Mouse (Mus musculus) forebrain, postnatal 0 days (tissue): Measurements from ENCODE around the gene Kif18a. TPM values are rescaled to one million over a fixed set of nuclear protein-coding genes. Genes with fewer than 3 reads are reported as not detected.
A peak's percentile ranks its signal among the peaks of the same experiment; 100 is the strongest.

Experiments used
- ATAC-seq: fragments of 200-750 bp; cut with Nextera tagmentation; 2 replicates; pipeline ENCODE4 v1.8.0; 2017; ENCODE audit warnings: mild to moderate bottlenecking, moderate library complexity
- DNase-seq: peaks from one replicate; pipeline ENCODE4 v3.0.0-alpha.2; 2015
- H3K27ac ChIP-seq: fragments of 300-500 bp; sonication (generic); 2 replicates; pipeline ENCODE4 v1.5.1; 2014; ENCODE audit warnings: low read depth, mild to moderate bottlenecking, antibody characterized with exemption, low read length, moderate library complexity, mixed read lengths
- H3K27me3 ChIP-seq: fragments of 300-500 bp; sonication (generic); 2 replicates; pipeline ENCODE4 v1.6.1; 2014; ENCODE audit warnings: mild to moderate bottlenecking, low read length, mixed read lengths; ENCODE audit not compliant: insufficient read depth
- H3K36me3 ChIP-seq: fragments of 300-500 bp; sonication (generic); 2 replicates; pipeline ENCODE4 v1.6.1; 2014; ENCODE audit warnings: mild to moderate bottlenecking, moderate library complexity; ENCODE audit not compliant: insufficient read depth
- H3K4me1 ChIP-seq: fragments of 300-500 bp; sonication (generic); 2 replicates; pipeline ENCODE4 v1.6.1; 2014; ENCODE audit warnings: antibody characterized with exemption; ENCODE audit not compliant: insufficient read depth
- H3K4me2 ChIP-seq: fragments of 300-500 bp; sonication (generic); 2 replicates; pipeline ENCODE4 v1.6.1; 2014; ENCODE audit warnings: low read depth, mild to moderate bottlenecking, moderate library complexity
- H3K4me3 ChIP-seq: fragments of 300-500 bp; sonication (generic); 2 replicates; pipeline ENCODE4 v1.5.1; 2014; ENCODE audit warnings: low read depth, low read length, mixed read lengths
- H3K9ac ChIP-seq: fragments of 300-500 bp; sonication (generic); 2 replicates; pipeline ENCODE4 v1.6.1; 2014; ENCODE audit warnings: mild to moderate bottlenecking
- H3K9me3 ChIP-seq: fragments of 300-500 bp; sonication (generic); 2 replicates; pipeline ENCODE4 v1.6.1; 2016; ENCODE audit warnings: low read length
- CTCF ChIP-seq: sonication (generic); IDR thresholded peaks from 2 replicates; pipeline ENCODE4 v1.5.1; 2016; ENCODE audit warnings: antibody characterized with exemption, control low read depth, low read depth
- WGBS: fragments of 180-500 bp; shearing (Covaris S2); extraction: QIAGEN DNeasy Blood & Tissue Kit; methylation state at CpG from one replicate; pipeline ENCODE4 v1.1.7; 2014; 5-methylcytosine and 5-hydroxymethylcytosine counted together
- polyA plus RNA-seq: library from polyadenylated mRNA; unstranded; fragments of >200 nt; fragmentation: Nextera tagmentation; extraction: Ambion mirVana; gene quantifications from 2 replicates; pipeline ENCODE4 v1.2.1, GENCODE M21; 2015
- total RNA-seq: library from RNA; depleted of rRNA; stranded (reverse); fragments of >200 nt; gene quantifications from 2 replicates; pipeline ENCODE4 v1.2.3, GENCODE M21; 2014; rRNA removed

Kif18a gene
- total RNA-seq (4.6 and 4.8 TPM in 2 replicates), polyA plus RNA-seq (2.6 and 3.0 TPM in 2 replicates)

DNA sequence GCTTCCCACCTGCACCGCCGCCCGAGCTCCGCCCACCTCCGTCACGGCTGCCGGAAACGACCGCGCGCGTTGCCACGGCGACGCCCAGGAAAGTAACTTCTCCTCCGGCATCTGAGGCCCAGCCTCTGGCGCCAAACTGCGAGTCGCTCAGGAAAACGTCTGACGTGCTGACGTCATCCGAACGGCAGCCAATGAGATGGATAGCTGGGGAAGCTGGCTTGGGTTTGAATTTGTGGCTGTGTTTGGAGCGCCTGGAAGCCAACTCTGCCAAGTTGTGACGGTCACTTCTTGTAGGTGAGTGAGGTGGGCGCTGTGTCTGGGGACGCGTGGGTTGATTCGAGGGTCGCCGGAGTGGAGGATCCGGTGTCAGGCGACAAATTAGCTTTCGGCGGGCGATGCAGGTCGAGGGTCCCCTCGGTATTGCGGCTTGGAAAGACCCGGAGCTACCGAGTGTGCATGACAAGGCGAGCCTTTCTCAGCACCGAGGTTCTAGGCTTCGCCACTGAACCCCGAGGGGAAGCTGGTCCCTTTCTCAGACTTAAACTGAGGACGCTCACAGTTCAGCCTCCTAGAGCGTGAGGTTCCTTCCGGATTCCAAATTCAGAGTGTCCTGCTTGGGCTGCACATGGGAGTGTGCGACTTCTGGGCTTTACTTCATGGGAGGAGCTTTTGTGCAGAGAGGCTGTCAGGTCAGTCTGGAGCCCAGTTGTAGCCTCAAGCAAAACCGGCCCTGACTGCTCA, at the start of gene Kif18a, which contains the start of gene Mettl15:
TSS of gene Kif18a (plus strand) at position 139 of the 741 bp plus-strand sequence.
TSS of gene Mettl15 (minus strand) at position 149 of the 741 bp plus-strand sequence.
- peak; percentile 98 for DNase-seq
- WGBS, result under 1% methylated on average over 51 of the region's 51 CpGs
- H3K27ac ChIP-seq, result 0 out of 2 replicates have a peak within 1 kb of the TSS, but pooled peaks have one; percentile 22
- peak within 1 kb of the TSS; percentile 57 for H3K9ac ChIP-seq
- H3K27me3 ChIP-seq, result no peaks in the 10 kb centered on the region
- TF ChIP-seq CTCF, result no peak
- no peaks in the 10 kb centered on the region for H3K9me3 ChIP-seq
- no peaks in the 10 kb centered on the region for H3K4me1 ChIP-seq
- H3K4me2 ChIP-seq, result peak within 1 kb of the TSS; percentile 76
- peak within 1 kb of the TSS; percentile 63 for H3K4me3 ChIP-seq
- peak; percentile 100 for ATAC-seq
- H3K36me3 ChIP-seq, result no peaks in the 10 kb centered on the region

DNA sequence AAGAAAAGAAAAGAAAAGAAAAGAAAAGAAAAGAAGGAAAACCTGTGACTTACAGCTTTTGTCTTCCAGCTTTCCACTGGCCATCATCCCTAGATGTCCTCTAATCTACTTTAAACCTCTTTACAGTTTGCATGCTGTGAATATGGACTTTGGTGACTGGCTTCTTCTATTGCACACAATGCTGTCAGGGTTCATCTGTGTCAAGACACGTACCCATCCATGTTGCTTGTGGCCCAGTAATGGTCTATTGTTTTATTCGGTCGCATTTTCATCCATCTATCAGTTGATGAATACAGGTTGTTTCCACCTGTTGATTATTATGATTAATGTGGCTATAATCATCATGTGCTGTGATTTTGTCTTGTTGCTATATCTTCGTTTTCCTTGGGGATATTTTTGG, 46.7 kb upstream of the Kif18a start:
- Histone ChIP-seq H3K9me3 (no peaks in the 10 kb centered on the region), H3K27me3 (no peaks in the 10 kb centered on the region), H3K4me3 (no peak overlapping the region), H3K4me2 (no peak overlapping the region), H3K36me3 (no peaks in the 10 kb centered on the region), H3K27ac (no peak overlapping the region), H3K4me1 (no peaks in the 10 kb centered on the region), H3K9ac (no peak overlapping the region)
- ATAC-seq, result no peak
- DNase-seq, result no peak
- no peak for TF ChIP-seq CTCF
- WGBS, result 84% methylated on average over 4 of the region's 4 CpGs

DNA sequence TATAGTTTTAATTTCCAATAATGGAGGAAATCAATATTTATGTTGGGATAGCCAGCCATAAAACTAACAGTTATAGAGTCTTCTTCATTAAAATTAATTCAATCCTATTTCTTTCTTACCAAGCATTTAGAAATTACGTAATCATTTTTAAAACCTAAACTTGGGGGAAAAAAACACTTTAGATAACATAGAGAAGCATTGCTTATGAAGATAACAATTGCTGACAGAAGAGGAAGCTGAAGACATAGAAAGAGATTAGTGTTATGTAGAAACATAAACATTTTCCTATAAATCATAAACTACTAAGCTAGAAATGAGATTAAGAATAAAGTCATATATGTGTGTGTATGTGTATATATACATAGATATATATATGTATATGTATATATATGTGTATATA, 44.8 kb upstream of the Kif18a start:
- H3K4me1 ChIP-seq, result no peaks in the 10 kb centered on the region

DNA sequence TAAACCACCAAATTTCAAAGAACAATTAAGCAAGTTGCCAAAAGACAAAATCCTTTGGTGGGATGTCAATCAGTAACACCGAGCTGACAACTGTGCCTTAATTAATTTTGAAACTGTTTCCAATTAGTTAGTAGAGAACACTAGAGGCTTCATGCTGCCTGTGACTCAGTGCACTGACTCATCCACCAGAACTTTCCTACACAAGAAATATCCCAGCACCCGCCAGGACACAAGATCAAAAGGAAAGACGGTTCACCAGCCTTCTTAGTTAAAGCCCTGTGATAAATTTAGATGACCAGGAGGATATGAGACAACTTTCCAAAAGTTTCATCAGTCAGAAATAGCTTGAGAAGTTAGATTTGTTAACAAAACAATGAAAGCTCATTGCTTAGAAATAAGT, 38.6 kb upstream of the Kif18a start:
- no peak overlapping the region for H3K9ac ChIP-seq
- no peak overlapping the region for H3K27ac ChIP-seq
- ATAC-seq (no peak), DNase-seq (no peak)
- no peak overlapping the region for H3K4me3 ChIP-seq
- no peaks in the 10 kb centered on the region for H3K36me3 ChIP-seq
- H3K27me3 ChIP-seq, result no peaks in the 10 kb centered on the region
- TF ChIP-seq CTCF, result no peak
- 27% methylated on average over 3 of the region's 3 CpGs for WGBS
- no peaks in the 10 kb centered on the region for H3K9me3 ChIP-seq
- no peaks in the 10 kb centered on the region for H3K4me1 ChIP-seq
- no peak overlapping the region for H3K4me2 ChIP-seq

More for the DNA sequence above, 44.8 kb upstream of the Kif18a start:
- ATAC-seq (no peak), DNase-seq (no peak)
- H3K27ac ChIP-seq, result no peak overlapping the region
- TF ChIP-seq CTCF, result no peak
- H3K4me3 ChIP-seq, result no peak overlapping the region
- H3K36me3 ChIP-seq, result no peaks in the 10 kb centered on the region
- no peaks in the 10 kb centered on the region for H3K9me3 ChIP-seq
- WGBS, result 95% methylated on average over 1 of the region's 1 CpGs
- no peak overlapping the region for H3K4me2 ChIP-seq
- H3K9ac ChIP-seq, result no peak overlapping the region
- no peaks in the 10 kb centered on the region for H3K27me3 ChIP-seq

DNA sequence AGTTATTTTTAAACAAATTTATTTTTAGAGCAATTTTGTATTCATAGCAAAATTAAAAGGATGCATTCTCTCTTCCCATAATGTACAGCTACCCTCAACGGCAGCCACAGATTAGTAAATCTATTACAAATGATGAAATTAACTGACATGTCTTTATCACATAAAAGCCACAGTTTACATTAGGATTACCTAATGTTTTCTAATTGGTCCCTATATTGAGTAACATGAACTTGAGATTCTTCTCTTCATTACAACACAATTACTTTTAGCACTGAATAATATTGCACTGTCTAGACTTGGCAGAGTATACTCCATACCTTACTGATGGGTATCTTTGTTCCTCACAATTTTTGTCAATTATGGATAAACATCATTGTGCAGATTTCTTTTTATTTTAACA, 17.8 kb upstream of the Kif18a start:
- Histone ChIP-seq H3K4me2 (no peak overlapping the region), H3K9me3 (no peaks in the 10 kb centered on the region), H3K36me3 (no peaks in the 10 kb centered on the region), H3K4me3 (no peak overlapping the region), H3K4me1 (no peaks in the 10 kb centered on the region), H3K27me3 (no peaks in the 10 kb centered on the region), H3K27ac (no peak overlapping the region), H3K9ac (no peak overlapping the region)
- WGBS, result 85% methylated on average over 1 of the region's 1 CpGs
- no peak for DNase-seq
- no peak for TF ChIP-seq CTCF
- no peak for ATAC-seq

DNA sequence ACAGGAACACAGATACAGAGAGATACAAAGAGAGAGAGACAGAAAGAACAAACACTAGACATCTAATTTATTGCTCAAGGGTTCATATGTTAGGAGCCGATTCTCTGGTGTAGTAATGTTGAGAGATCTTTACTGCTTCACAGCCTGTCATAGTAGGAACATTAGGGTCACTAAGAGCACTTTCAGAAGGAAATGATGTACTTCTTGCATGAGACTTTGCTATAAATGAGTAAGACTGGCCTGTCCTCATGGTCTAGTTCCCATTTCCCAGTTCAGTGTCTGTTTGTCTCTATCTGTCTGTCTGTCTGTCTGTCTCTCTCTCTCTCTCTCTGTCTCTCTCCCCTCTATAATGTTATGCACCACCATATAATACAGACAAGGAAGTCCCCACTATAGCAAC, 7.4 kb upstream of the Kif18a start:
- Histone ChIP-seq H3K4me1 (no peaks in the 10 kb centered on the region), H3K27ac (no peak overlapping the region), H3K9ac (no peak overlapping the region), H3K4me2 (no peak overlapping the region), H3K27me3 (no peaks in the 10 kb centered on the region), H3K4me3 (no peak overlapping the region), H3K9me3 (no peaks in the 10 kb centered on the region), H3K36me3 (no peaks in the 10 kb centered on the region)
- no peak for TF ChIP-seq CTCF
- ATAC-seq (no peak), DNase-seq (no peak)
- WGBS, result 95% methylated on average over 1 of the region's 1 CpGs

DNA sequence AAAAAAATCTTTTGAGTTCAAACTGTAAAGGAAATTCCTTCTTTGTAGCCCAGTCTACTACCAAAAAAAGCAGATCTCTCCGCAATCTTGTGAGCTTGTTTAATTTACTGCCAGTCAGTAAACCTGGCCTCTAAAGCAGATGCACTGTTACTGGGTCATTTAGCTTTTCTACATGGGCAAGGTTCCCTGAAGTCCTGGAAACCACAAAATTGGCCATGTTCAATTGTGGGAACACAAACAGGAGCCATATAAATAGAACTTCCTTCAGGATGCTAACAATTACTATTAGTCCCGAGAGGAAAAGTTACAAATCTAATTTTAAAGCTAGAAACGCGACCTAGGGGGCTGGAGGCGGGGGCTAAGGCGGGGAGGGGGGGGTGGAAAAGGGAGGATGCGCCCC, 2.9 kb upstream of the Kif18a start:
- 7% methylated on average over 7 of the region's 7 CpGs for WGBS
- Histone ChIP-seq H3K4me1 (no peaks in the 10 kb centered on the region), H3K9me3 (no peaks in the 10 kb centered on the region), H3K9ac (peak overlapping the region; percentile 37; the same call in 1 of the 2 replicates), H3K4me3 (peak overlapping the region; percentile 42), H3K27me3 (no peaks in the 10 kb centered on the region), H3K27ac (no peak overlapping the region; the same call in 1 of the 2 replicates), H3K4me2 (peak overlapping the region; percentile 52), H3K36me3 (no peaks in the 10 kb centered on the region)
- no peak for TF ChIP-seq CTCF
- ATAC-seq (no peak), DNase-seq (peak; percentile 4)
